Mouse (Mus musculus) embryonic fibroblast, embryonic 13.5 days (primary cell): ENCODE measurements around the gene Trmt2a.

Experiments
- CTCF ChIP-seq: IDR thresholded peaks from 2 replicates; pipeline ENCODE4 v1.5.1; 2011; ENCODE audit warnings: mild to moderate bottlenecking, control low read depth, low read length, moderate library complexity, borderline replicate concordance; ENCODE audit not compliant: insufficient read depth
- POLR2A ChIP-seq: IDR thresholded peaks from 2 replicates; pipeline ENCODE4 v1.6.1; 2011; ENCODE audit warnings: low read depth, mild to moderate bottlenecking, control low read depth, low read length, moderate library complexity

DNA sequence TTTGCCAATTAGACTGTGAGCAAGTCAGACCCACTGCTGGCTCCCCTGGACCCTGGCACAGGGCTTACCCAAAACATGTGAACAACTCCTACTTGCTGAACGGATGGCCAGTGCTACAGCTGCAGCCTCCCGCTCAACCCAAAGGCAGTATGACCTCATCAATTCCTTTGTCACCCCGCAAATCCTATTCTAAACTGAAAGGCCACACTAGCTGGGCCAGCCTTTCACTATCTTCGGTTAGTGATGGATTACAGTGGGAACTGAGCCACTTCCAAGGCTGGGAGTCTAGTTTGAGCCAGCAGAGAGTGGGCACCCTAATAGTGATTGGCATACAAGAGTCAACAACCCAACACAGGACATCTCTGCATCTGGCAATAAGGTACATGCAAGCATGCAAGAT is 39.7 kb downstream of the Trmt2a start:
- TF ChIP-seq CTCF (no peak), POLR2A (no peak)
